31 mouse cellular contexts compared by ENCODE assay signal in genomic region chr6:35329956-35330355, GRCm38 (mm10). TPM values are rescaled to one million over a fixed set of nuclear protein-coding genes. Genes with fewer than 3 reads are reported as not detected.
DNase-seq lines count a peak whose midpoint lies in the region; ATAC-seq and TF ChIP-seq lines count a peak whose summit lies in the region.
"Had no signal": no experiment of that assay in that cellular context is flagged by ENCODE, and none has a peak within 500 bp of the region (broad histone marks: within the 10 kb centered on the region; RNA-seq: fewer than 3 reads in every experiment).

No protein-coding gene starts in this region.

- intact Hi-C loops in left cerebral cortex, adult 2 months (cut with DNase I) = no loop called here

- peak; percentile 72 for ATAC-seq in cerebellum, adult (ENCODE audit: insufficient number of reproducible peaks, low FRiP score, low TSS enrichment)
- ATAC-seq: forebrain, embryonic 14.5 days; inflammation-experienced regulatory T-cells, adult 6 months; liver, embryonic 12.5 days; liver, postnatal 0 days; midbrain, embryonic 16.5 days had no signal

- H3K4me3 ChIP-seq in left cerebral cortex, adult 2 months = no peak overlapping the region
- H3K4me3 ChIP-seq: embryonic facial prominence, embryonic 10.5 days; embryonic facial prominence, embryonic 15.5 days; kidney, embryonic 15.5 days; liver, embryonic 12.5 days had no signal

- H3K27ac ChIP-seq in left cerebral cortex, adult 2 months = no peak overlapping the region
- H3K27ac ChIP-seq: embryonic facial prominence, embryonic 10.5 days; embryonic facial prominence, embryonic 15.5 days; hindbrain, embryonic 14.5 days; kidney, embryonic 15.5 days; liver, embryonic 12.5 days had no signal

- no peak for TF ChIP-seq CTCF in left cerebral cortex, adult 2 months (IDR thresholded peaks at IDR 0.05)

- DNase-seq in cerebellum, adult 11 months = no peak
- peak; percentile 37 for DNase-seq in 3134 (ENCODE audit: extremely low read depth, insufficient read length, low spot score)
- peak; percentile 63 for DNase-seq in brain, adult 2 months (ENCODE audit: low read depth, low spot score)
- peak; percentile 26 for DNase-seq in cerebellum, adult 9-11 months
- no peak for DNase-seq in thymus, postnatal 36 days
- no peak for DNase-seq in left cerebral cortex, adult 2 months (ENCODE audit: extremely low spot score in 1 of 2, low spot score in 2 of 2)
- DNase-seq in kidney, postnatal 10 days = no peak
- DNase-seq: adrenal gland, adult 2 months; gastrocnemius, postnatal 25 days; heart, adult 11 months; kidney, adult 11 months; kidney, postnatal 36 days; left cerebral cortex, postnatal 4 days; liver, postnatal 0 days; lung, postnatal 36 days; right cerebral cortex, adult 18-20 months; spleen, adult 18-20 months had no signal

RNA-seq across cellular contexts. Expression of gene Fam180a, which starts 4.0 kb away (rescaled TPM):
- total RNA-seq in left cerebral cortex, adult 2 months (2021) = 1 to 10 TPM; 3.5 to 4.4 TPM
- total RNA-seq: common myeloid progenitor, adult 5-6 weeks; hematopoietic stem cell, adult 5-6 weeks; megakaryocyte, adult 5-6 weeks; MEL; neutrophil, adult 5-6 weeks had no signal

RNA-seq across cellular contexts. Expression of gene Slc13a4, which starts 22.0 kb away (rescaled TPM):
- 10 to 100 TPM in 1 of 2 experiments, 1 to 10 TPM in 1; 9.2 to 14.8 TPM for total RNA-seq in left cerebral cortex, adult 2 months (2021)
- total RNA-seq: common myeloid progenitor, adult 5-6 weeks; hematopoietic stem cell, adult 5-6 weeks; MEL; neutrophil, adult 5-6 weeks had no signal

Comparison
In these comparisons a context has a peak if more than half of its experiments do, and no peak if none do; other contexts are left out.
1. DNase-seq: peak in 3134 (single experiment), brain, adult 2 months (single experiment) and cerebellum, adult 9-11 months (single experiment); none in cerebellum, adult 11 months (single experiment), thymus, postnatal 36 days (0 of 2), left cerebral cortex, adult 2 months (0 of 2) and kidney, postnatal 10 days (single experiment).